Mouse (Mus musculus): ENCODE results near the gene H2-Ob.

DNA sequence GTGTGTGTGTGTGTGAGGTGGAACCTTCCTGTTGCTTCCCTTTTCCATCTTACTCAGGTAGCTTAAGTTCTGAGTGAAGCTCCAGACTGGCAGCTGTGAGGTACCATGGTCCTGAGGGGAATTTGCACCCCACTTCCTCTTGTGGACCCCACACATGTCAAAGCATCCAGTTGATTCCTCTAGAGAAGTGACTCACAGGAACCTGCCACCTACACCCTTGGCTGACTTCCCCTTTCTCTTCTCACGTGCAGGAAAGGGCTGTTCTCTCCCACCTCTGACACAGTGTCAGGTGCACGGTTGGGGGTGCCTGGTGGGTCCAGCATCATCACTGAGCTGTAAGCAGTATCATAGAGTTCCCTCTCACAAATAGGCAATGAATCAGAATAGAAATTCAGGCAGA is 54.8 kb downstream of the H2-Ob start:
- TF ChIP-seq CTCF (IDR thresholded peaks at IDR 0.05; ENCODE audit: insufficient read depth, low read length) (no peak), POLR2A (IDR thresholded peaks at IDR 0.05; ENCODE audit: borderline replicate concordance, extremely low read depth, low read depth, low read length) (no peak)
